10 mouse cellular contexts compared by ENCODE assay signal in the genomic region with DNA sequence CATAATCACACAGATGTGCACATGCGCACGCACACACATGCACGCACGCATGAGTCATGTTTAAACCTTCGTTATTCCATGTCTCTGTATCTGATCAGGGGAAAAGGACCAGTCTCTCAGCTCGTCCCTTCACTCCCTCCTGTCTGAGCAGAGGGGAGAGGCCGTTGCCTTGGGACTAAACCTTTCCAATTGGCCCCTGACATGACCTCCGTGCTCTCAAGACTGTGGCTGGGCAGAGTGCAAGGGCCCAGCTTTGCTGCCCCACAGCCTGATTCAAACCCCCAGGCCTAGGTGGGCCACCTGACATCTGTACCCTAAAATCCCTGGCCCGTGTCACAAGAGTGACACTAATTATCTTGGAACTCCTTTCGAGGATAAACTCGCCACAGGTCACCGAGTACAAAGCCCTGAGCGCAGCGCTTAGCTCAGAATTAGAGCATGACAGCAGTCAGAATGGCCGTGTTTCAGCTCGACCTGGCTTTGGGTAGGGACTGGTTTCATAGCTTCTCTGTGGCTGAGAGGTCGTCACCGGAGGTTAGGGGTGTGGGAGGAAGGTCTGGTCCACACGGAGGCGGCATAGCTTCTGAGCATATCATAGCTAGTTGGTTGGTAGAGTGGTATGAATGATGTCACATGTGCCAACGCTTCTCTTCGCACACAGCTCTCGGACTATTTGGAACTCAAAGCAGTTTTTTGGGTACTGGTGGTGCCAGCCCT. TPM values are rescaled to one million over a fixed set of nuclear protein-coding genes. Genes with fewer than 3 reads are reported as not detected.
DNase-seq lines count a peak whose midpoint lies in the region; ATAC-seq lines count a peak whose summit lies in the region.
"Had no signal": no experiment of that assay in that cellular context is flagged by ENCODE, and none has a peak within 500 bp of the region (broad histone marks: within the 10 kb centered on the region; RNA-seq: fewer than 3 reads in every experiment).

No protein-coding gene starts in this region.

- peak overlapping the region; percentile 41; the same call in 1 of the 2 replicates for H3K27ac ChIP-seq in heart, embryonic 12.5 days (ENCODE audit: poor library complexity, severe bottlenecking)
- H3K27ac ChIP-seq in liver, embryonic 12.5 days: peak overlapping the region; percentile 97
- H3K27ac ChIP-seq: heart, adult 2 months had no signal

- H3K4me3 ChIP-seq in heart, embryonic 12.5 days: no peak overlapping the region
- peak overlapping the region; percentile 37 for H3K4me3 ChIP-seq in liver, embryonic 12.5 days
- H3K4me3 ChIP-seq: heart, adult 2 months had no signal

- peak overlapping the region; percentile 46 for H3K4me2 ChIP-seq in heart, embryonic 12.5 days
- peak overlapping the region; percentile 98 for H3K4me2 ChIP-seq in liver, embryonic 12.5 days

- no peaks in the 10 kb centered on the region for H3K36me3 ChIP-seq in heart, embryonic 12.5 days
- H3K36me3 ChIP-seq in liver, embryonic 12.5 days: peaks cover 29% of the 10 kb centered on the region

- no peak for DNase-seq in heart, adult 8-10 months (ENCODE audit: low spot score)
- DNase-seq in thymus, postnatal 14 days: peak; percentile 1
- DNase-seq in thymus, adult 18-20 months: no peak
- no peak for DNase-seq in embryo, embryonic 10.5 days (ENCODE audit: low spot score)
- no peak for DNase-seq in right cerebral cortex, adult 2 months (ENCODE audit: low spot score in 2 of 2)
- DNase-seq: adrenal gland, postnatal 25 days; lung, embryonic 14.5 days had no signal

- 82% methylated on average over 23 of the region's 23 CpGs for WGBS in heart, embryonic 12.5 days
- WGBS in liver, embryonic 12.5 days (ENCODE audit: insufficient replicate concordance): 77% methylated on average over 23 of the region's 23 CpGs

- no peak for ATAC-seq in heart, embryonic 12.5 days (ENCODE audit: insufficient number of reproducible peaks, low FRiP score)
- no peak for ATAC-seq in liver, embryonic 12.5 days

- peaks cover 78% of the 10 kb centered on the region for H3K4me1 ChIP-seq in heart, embryonic 12.5 days (replicated peaks)
- peaks cover 100% of the 10 kb centered on the region for H3K4me1 ChIP-seq in liver, embryonic 12.5 days

- H3K9me3 ChIP-seq in heart, embryonic 12.5 days (replicated peaks): no peaks in the 10 kb centered on the region
- no peaks in the 10 kb centered on the region for H3K9me3 ChIP-seq in liver, embryonic 12.5 days (replicated peaks)

- 0 out of 2 replicates have a peak overlapping the region, but pooled peaks have one; percentile 28 for H3K9ac ChIP-seq in heart, embryonic 12.5 days
- H3K9ac ChIP-seq in liver, embryonic 12.5 days: peak overlapping the region; percentile 72

- no peaks in the 10 kb centered on the region for H3K27me3 ChIP-seq in heart, embryonic 12.5 days (replicated peaks)
- no peaks in the 10 kb centered on the region for H3K27me3 ChIP-seq in liver, embryonic 12.5 days (replicated peaks)

RNA-seq across cellular contexts. Expression of a gene that starts 7.1 kb away (rescaled TPM):
- polyA plus RNA-seq in heart, embryonic 12.5 days (2016; fragmentation: Nextera tagmentation; extraction: Ambion mirVana): 15.9 and 16.5 TPM in 2 replicates
- 1 to 10 TPM; 5.7 to 8.1 (median 6.9) TPM for total RNA-seq in heart, adult 8-10 months (2022)
- 34.2 and 36.3 TPM in 2 replicates for polyA plus RNA-seq in liver, embryonic 12.5 days (2016; fragmentation: Nextera tagmentation; extraction: Ambion mirVana)
